Mouse (Mus musculus) right cerebral cortex, postnatal 36 days (tissue): Measurements from ENCODE around the gene Gm525.
A peak's percentile ranks its signal among the peaks of the same experiment; 100 is the strongest.
"Not testable (repeated sequence)": the region's sequence is repeated elsewhere in the genome, so short reads cannot be mapped to it uniquely, and the experiment has no call there.

Source experiments
- DNase-seq, 2 experiments: peaks; one replicate each; pipeline ENCODE4 v3.0.0; 2022; ENCODE audit warnings: low spot score in 2 of 2, mixed read lengths in 1 of 2

Gm525 gene

GRCm38 (mm10) chr11:89064312-89064711 lies 9.3 kb upstream of the Gm525 start:
- no peak for DNase-seq

DNA sequence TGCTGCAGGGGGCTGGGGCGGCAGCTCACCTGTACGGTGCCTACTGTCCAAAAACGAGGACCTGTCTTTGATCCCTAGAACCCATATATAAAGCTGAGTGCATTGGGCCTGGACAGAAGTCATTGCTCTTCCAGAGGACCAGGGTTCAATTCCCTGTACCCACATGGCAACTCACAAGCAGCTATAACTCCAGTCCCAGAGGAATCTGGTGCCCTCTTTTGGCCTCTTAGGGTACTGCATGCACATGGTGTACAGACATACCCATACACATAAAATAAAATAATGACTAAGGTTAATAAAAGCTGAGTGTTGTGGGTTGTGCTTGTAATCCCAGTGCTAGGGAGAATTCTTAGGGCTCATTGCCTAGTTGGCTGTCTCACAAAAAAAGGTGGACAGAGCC lies 8.3 kb upstream of the Gm525 start:
- no peak for DNase-seq

DNA sequence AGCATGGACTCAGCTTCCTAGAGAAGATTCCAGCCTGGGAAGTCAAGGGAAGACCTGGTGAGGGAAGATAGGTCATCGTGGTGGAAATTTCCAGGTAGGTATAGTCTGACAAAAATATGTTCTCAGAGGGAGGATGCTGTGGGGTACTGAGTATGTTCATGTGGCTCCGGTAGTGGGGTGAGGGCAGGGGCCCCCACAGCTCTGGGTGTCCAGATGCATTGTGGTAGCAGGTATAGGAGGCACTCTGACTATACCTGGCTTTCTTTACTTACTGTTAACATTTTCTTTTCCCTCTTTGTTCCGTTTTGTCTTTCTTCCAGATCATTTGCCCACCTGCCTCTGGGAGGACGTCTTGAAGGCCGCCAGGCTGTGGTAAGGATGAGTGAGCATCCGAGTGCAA lies 7.5 kb upstream of the Gm525 start:
- DNase-seq = no peak

- no peak for DNase-seq
These were observed 6.9 kb upstream of the Gm525 start, which contains the start of gene Dgke for GRCm38 (mm10) chr11:89066750-89067149. Gene Dgke, minus strand, starts transcription at chr11:89066850.

DNA sequence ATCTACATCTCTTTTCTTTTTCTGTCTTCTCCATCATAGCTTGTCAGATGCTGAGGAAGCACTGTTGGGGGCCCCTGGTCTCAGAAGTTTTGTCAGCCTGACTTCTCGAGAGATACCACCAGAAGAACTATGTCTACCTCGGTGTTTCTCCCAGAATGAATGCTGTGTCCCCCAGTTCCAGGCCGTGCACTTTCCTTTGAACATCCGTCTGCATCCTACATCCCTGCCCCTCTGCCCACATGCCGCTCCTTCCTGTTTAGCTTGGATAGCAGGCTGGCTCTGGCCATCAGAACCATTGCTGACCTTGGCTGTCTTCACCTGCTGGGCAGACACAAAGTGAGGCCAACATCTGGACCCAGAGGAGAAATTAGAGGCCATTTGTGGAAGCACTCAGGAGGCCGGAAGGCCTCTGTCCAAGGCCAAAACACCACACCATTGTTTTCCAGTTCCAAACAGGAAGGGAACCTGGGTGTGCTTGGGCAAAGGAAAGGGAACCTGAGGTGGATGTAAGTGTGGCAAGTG lies 6.3 kb upstream of the Gm525 start:
- DNase-seq = no peak

DNA sequence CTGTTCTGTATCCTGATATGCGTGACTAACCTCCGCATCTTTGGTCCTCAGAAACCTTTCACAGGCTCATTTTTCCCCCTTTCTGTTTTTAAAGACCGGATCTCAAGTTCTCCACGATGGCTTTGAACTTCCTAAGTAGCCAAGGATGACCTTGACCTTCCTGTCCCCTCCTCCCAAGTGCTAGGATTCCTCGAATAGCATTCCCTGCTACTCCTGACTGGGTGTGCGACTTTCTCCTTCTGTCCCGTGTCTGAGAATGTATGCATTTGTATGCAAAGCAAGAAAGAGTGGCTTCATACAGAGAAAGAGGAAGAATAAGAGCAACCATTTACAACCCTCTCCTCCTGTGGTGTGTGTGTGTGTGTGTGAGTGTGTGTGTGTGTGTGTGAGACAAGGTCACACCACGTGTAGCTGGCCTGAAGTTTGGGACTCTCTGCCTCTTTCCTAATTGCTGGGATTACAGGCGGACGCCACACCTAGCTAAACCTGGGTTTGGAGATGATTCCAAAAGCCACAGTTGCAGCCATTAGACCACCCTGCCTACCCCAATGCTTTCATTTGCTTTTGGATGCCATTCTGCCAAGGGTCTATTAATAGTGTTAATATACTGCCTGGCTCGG lies 5.7 kb upstream of the Gm525 start:
- DNase-seq = no peak

DNA sequence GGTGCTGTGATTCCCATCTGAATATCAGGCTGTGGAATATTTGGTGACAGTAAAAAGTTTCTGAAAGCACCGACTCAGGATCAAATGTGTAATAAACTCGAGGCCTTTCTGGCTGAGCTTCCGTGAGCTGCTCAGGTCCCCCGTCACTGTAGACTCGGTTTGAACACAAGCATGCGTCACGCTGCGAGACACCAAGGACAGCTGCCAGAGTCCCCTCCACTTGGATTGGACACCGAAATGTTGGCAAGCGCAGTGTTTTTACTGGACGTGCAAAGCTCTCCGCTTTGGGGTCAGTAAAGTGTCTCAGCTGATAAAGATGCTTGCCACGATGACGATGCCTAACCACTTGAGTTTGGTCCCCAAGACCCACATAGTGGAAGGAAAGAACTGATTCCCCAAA lies 5.0 kb upstream of the Gm525 start:
- DNase-seq = no peak

- no peak for DNase-seq
These were observed 4.3 kb upstream of the Gm525 start for GRCm38 (mm10) chr11:89069303-89069702.

DNA sequence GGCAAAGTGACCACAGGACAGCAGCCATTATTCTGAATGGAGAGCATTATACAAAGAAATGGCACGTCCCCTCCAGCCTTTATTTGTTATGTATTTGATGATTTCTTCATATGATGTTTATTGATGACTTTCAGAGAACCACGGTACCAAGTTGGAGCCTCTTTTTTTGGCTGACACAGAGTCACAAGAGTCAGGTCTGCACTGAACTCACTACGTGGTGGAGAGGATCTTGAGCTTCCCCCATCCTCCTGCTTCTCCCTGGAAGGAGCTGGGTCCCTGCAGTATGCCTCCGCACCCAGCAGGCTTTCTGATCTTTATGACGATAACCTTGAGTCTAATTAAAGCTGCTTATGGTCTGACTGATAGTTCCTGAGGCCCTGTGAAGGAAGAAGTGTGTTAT lies 2.1 kb upstream of the Gm525 start:
- no peak for DNase-seq

GRCm38 (mm10) chr11:89074783-89075413 lies 1.3 kb downstream of the Gm525 start:
- DNase-seq = peak in 1 of 2 experiments; percentile 32

DNA sequence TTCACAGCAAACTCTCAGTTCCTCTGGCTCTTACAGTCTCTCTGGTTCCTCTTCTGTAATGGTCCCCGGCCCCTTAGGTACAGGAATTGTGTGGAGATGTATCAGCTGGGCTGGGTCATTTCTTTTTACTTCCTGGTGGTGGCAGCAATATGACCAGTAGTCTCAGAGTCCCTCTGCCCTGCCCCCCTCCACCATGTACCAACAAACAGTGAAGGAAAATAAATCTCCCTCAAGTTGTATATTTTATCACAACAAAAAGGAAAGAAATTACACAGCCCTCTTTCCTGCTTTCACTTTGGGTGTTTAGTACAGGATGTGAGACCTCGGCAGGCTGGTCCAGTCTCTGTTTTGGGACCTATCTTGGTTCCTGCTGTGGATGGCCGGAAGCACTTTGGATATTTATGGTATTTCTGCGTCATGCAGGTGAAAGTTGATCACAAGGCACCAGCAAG lies 2.8 kb downstream of the Gm525 start:
- no peak for DNase-seq

DNA sequence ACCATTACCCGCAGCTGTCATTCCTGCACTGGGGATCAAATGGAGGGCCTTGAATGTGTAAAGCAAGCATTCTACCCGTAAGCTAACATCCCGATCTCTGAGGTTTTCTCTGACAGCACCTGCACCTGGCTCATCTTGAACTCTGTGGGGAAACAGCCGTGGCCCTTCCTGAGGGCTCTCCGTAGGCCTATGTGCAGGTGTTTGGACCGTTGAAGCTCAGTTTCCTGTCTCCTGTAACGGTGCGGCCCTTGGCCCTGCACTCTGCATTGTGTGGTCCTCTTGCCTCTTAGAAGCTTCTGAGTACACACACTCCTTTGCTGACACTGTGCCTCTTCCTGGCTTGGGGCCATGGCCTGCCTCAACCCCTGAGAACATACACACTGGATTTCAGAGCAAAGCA lies 4.0 kb downstream of the Gm525 start:
- no peak for DNase-seq

GRCm38 (mm10) chr11:89078305-89078704 lies 4.7 kb downstream of the Gm525 start:
- no peak for DNase-seq

DNA sequence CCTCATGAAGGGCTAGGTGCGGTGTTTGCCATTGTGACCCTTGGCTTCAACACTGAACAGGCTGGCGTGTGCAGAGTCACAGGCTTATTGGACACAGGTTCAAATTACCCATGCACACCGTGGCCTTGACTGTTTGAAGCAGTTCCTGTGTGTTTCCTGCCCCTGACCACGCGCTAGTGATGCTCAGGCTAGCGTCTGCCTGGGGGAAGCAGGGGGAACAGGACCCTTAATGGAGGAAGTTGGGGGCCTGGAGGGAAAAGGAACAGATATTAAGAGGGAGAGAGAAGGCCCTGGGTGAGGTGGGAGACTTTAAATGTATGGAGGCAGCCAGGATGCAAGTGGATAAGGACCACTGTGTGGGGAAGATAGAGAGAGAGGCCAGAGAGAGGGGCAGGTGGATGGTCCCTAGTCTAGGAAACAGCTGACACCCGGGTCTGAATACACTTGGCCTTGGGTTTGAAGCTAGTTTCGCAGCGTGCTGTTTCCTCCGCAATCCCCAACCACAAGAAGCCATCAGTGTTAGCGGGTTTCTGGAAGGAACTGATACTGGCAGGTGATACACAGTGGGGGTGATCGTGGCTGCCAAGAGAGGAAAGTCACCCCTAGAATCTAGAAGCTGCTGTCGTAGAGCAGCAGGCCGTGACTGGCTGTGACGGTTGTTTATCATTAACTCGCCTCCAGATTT lies 5.5 kb downstream of the Gm525 start:
- DNase-seq = no peak

DNA sequence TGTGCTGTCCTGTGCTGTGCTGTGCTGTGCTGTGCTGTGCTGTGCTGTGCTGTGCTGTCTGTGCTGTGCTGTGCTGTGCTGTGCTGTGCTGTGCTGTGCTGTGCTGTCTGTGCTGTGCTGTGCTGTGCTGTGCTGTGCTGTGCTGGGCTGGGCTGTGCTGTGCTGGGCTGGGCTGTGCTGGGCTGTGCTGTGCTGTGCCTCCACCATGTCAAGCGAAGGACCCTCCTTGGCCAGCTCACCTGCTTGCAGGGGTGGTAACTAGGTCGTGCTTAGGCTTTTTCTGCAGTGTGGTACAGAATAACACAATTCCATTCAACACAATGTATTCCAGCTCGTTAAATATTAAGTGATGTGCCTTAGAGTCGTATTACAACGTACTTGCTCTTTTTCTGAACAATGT lies 8.3 kb downstream of the Gm525 start:
- not testable (repeated sequence) for DNase-seq

DNA sequence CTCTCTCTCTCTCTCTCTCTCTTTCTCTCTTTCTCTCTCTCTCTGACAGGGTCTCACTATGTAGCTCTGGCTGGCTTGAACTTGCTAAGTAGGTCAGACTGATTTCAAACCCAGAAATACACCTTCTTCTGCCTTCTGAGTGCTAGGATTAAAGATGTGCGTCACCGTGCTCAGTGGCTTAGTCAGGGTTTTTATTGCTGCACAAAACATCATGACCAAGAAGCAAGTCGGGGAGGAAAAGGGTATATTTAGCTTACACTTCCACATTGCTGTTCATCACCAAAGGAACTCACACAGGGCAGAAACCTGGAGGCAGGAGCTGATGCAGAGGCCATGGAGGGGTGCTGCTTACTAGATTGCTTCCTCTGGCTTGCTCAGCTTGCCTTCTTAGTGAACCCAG lies 9.1 kb downstream of the Gm525 start:
- DNase-seq = not testable (repeated sequence)

DNA sequence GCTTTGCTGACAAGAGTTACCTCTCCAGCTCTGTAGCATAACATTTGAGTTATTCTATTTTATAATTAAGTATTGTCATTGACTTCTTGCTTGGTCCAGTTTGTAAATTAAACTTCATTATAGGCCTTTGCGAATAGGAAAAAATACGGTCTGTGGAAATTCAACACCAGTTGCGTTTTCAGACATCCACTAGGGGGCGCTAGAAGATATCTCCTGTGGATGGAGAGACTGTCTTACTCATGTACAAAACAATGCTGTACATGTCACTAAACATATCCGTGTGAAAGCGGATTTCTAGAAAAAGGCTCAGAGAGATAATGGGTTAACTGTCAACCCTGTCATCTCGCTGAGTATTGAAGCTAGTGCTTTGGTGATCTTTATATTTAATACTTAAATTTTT lies 11.0 kb downstream of the Gm525 start:
- DNase-seq = no peak

DNA sequence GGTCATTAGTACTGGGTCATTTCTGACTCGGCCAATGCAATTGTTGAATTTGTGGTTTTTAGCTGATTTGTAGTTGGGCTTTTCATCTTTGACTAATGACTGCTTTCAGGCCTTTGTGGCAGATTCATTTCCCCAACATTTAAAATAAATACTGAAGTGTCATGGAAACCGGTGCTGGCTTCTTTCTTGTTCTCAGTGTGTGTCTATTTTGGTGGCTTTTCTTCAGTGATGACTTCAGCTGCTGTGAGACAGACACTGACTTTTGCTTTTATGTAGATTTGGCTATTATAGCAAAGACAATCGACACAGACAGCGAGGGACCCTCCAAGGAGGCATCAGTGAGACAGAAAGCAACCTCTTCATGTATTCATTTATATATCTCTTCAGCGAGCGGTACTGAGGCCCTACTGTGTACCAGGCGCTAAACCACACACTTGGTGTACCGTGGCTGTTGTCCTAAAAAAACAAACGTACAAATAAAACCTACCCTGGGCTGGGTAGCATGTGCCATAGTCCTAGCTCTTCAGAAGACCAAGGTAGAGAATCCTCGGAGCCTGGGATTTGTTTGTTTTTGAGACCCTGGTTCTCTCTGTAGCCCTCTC lies 12.7 kb downstream of the Gm525 start:
- no peak for DNase-seq

DNA sequence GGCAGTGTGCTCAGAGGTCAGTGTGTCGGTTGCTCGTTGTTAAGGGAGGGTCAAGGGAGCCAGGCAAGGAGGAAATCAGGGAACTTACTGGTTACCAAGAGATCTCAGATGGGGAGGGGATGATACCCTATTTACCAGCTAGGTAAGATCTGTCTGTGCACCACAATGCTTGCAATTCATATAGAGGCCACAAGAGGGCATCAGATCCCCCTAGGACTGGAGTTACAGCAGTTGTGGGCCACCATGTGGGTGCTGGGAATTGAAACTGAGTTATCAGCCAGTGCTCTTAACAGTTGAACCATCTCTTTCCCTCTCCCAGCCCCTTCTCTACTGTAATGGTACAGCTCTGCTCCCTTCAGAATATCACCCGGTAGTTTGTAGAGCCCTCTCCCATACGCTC lies 15.1 kb downstream of the Gm525 start:
- no peak for DNase-seq

GRCm38 (mm10) chr11:89090359-89090758 lies 16.7 kb downstream of the Gm525 start:
- DNase-seq = not testable (repeated sequence)

DNA sequence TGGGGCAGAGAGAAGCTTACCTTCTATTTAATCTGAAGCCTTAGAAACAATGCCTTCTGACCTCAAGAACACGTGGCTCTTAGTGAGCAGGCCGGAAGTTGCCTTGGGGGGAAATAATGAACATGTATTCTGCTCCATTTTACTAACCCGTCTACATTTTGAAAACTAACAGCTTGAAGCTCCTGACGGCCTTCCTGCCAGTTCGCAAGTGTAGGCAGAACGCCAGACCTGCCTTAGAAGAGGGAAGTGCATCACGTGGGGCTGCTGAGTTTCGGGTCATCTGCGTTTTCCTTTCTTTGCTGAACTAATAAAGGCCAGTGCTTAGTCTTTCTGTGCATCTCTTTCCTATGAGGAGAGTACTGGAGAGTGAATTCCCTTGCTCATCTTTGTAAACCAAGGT lies 19.1 kb downstream of the Gm525 start:
- no peak for DNase-seq

DNA sequence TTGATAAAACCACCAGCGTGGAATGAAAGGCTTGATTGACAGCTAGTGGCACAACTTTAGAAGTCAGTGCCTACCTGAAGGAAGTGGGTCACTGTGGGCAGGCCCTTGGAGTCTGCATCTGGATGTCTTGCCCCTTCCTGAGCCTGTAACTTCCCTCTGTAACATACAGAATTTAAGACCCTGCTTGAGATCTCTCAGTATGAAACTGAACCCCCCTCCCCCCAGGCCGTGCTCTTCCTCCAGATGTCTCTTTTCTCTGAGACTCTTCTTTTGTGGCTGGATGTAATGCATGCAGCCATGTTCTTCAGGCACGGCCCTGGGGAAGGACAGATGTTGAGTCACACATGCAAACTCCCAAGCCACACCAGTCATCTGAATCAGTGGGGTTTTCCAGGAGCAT lies 21.7 kb downstream of the Gm525 start:
- DNase-seq = no peak
